Mouse (Mus musculus): ENCODE data around the gene Cnot3. TPM values are rescaled to one million over a fixed set of nuclear protein-coding genes. Genes with fewer than 3 reads are reported as not detected.

Cnot3 gene
- polyA plus RNA-seq, 1 experiment from 2014 or later, result 38.9 TPM

DNA sequence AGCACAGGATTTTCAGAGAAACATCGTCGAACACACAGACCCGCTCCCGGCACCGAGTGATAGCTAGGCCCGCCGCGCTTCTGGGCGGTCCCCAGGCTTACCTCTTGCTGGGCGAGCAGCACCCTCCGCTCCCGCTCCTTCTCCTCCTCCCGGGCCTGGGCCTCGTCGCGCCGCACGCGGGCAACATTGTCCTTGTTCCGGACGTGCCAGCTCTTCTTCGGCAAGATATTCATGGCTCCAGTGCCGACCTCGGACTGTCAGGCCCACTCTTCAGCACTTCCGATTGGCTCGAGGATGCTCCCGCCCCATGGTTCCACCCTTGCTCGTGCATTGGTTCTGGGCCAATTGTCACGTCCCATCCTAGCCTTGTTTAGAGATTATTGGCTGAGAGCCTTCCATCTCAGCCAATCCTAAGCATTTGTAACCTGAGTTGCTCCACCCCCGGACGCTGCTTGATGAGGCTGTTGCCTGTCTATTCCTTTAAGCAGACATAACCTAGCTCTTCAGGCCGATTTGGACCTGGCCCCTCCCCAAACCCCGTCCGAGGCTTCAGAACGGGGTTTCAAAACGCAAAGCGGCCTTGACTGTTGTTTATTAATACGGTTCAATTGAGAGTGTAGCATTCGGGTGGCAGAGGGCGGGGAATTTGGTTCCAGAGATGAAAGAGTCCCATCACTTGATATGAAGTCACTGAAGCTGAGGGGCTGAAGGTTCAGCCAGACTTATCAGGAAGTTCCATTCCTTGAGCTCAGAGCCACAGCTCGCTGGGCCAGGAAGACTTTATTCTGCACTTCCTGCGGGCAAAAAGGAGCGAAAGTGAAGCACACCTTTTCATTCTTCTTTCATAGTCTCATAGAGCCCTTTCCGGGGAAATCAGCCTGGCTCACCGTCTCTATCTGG lies 20.4 kb downstream of the Cnot3 start, which contains the start of gene Leng1:
TSS of gene Leng1 (minus strand) at position 626 of the 900 bp plus-strand sequence.
- Histone ChIP-seq H3K27me3 (ENCODE audit: control insufficient read depth, insufficient read depth, low read depth, low read length) (no peaks in the 10 kb centered on the region), H3K4me3 (ENCODE audit: low read depth, low read length) (peak within 1 kb of the TSS; percentile 79), H3K9ac (ENCODE audit: low read depth, low read length) (peak within 1 kb of the TSS; percentile 78), H3K4me1 (ENCODE audit: control insufficient read depth, insufficient read depth, low read length) (peaks cover 21% of the 10 kb centered on the region), H3K27ac (ENCODE audit: low read length) (peak within 1 kb of the TSS; percentile 82), H3K4me2 (ENCODE audit: low read length) (peak within 1 kb of the TSS; percentile 93), H3K36me3 (ENCODE audit: control insufficient read depth, insufficient read depth, low read length) (peaks cover 6% of the 10 kb centered on the region; the same call in 1 of the 2 replicates), H3K9me3 (replicated peaks; ENCODE audit: control insufficient read depth, low read length, poor library complexity, severe bottlenecking) (no peaks in the 10 kb centered on the region)
- WGBS, result 5% methylated on average over 45 of the region's 45 CpGs
- ATAC-seq, result peak; percentile 99

DNA sequence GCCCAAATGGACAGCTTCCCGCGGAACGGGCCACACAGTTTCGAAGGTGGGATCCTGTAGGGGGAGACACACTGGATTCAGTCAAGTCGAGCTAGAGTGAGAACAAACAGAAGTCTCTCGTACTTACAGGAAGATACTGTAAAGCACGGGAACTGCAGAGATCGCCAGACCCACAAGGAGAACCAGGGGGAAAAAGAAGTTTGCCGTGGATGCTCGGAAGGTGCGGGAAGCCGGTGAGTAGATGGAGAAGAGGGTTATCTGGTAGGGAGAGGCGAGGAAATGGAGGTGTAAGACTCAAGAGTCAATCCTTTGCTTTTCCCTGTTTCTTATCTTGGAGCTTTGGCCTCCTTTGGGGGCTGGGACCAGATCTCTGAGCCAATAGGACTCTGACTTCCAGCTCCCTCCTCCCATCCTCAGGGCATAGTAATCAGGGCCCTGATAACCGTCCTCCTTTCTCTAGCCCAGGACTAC lies 21.9 kb downstream of the Cnot3 start:
- no peaks in the 10 kb centered on the region for H3K9me3 ChIP-seq (replicated peaks; ENCODE audit: control insufficient read depth, low read length, poor library complexity, severe bottlenecking)
- peaks cover 21% of the 10 kb centered on the region for H3K4me1 ChIP-seq (ENCODE audit: control insufficient read depth, insufficient read depth, low read length)
- no peak overlapping the region for H3K4me3 ChIP-seq (ENCODE audit: low read depth, low read length)
- ATAC-seq, result no peak
- H3K9ac ChIP-seq (ENCODE audit: low read depth, low read length), result no peak overlapping the region
- H3K4me2 ChIP-seq (ENCODE audit: low read length), result no peak overlapping the region
- WGBS, result 17% methylated on average over 14 of the region's 14 CpGs
- H3K27me3 ChIP-seq (ENCODE audit: control insufficient read depth, insufficient read depth, low read depth, low read length), result no peaks in the 10 kb centered on the region
- H3K36me3 ChIP-seq (ENCODE audit: control insufficient read depth, insufficient read depth, low read length), result 0 out of 2 replicates have a peak, but pooled peaks cover 3% of the 10 kb centered on the region
- H3K27ac ChIP-seq (ENCODE audit: low read length), result no peak overlapping the region

DNA sequence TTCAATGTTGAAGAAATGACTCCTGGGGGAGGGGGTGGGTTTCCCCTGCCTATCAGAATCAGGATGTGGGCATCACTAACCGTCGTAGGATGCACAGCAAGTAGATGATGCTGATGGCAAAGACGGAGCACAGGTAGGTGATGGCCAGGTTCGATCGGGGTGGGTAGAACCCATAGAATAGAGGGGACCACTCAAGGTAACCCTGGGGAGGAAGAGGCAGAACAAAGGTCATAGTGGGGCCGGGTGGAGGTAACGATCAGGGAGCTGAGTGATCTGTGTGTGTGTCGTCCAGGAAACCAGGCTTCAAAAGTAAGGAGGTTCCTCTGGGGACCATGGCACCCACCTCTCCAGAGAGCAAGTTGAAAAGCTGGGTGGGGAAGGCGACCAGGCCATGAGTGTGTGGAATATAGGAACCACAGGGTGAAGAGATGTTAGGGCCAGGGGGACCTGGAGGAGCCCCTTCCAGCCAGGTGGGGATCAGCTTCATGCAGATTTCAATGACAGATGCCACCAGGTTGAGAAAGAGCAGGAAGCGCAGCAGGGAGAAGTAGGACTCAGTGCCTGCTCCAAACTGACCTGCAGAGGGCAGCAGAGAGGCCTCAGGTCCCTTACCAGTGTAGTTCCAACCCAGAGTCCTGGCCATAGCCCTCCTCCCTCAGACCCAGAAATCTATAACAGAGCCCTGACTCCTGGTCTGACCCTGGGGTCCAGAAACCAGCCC lies 29.6 kb downstream of the Cnot3 start:
- H3K4me2 ChIP-seq (ENCODE audit: low read length), result no peak overlapping the region

DNA sequence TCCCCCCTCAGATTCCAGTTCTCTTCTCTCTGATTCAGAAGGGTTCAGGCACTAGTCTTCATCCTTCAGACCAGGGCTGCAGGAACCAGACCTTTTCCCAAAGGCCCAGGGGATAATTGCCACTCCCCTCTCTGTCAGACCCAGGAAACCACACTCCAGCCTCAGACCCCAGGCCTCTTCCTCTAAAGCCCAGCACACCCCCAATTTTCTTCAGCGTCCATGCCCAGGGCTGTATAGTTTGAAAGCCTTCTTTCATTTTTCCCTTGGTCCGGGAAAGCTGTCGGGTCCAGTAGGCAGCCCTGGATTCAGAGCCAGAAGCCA lies 30.1 kb downstream of the Cnot3 start:
- no peak overlapping the region for H3K9ac ChIP-seq (ENCODE audit: low read depth, low read length)
- ATAC-seq, result peak; percentile 8; the same call in 1 of the 2 replicates
- no peaks in the 10 kb centered on the region for H3K27me3 ChIP-seq (ENCODE audit: control insufficient read depth, insufficient read depth, low read depth, low read length)
- H3K27ac ChIP-seq (ENCODE audit: low read length), result no peak overlapping the region
- WGBS, result 86% methylated on average over 3 of the region's 3 CpGs
- no peak overlapping the region for H3K4me3 ChIP-seq (ENCODE audit: low read depth, low read length)
- no peak overlapping the region for H3K4me2 ChIP-seq (ENCODE audit: low read length)
- 0 out of 2 replicates have a peak, but pooled peaks cover 7% of the 10 kb centered on the region for H3K36me3 ChIP-seq (ENCODE audit: control insufficient read depth, insufficient read depth, low read length)
- no peaks in the 10 kb centered on the region for H3K4me1 ChIP-seq (ENCODE audit: control insufficient read depth, insufficient read depth, low read length)
- H3K9me3 ChIP-seq (replicated peaks; ENCODE audit: control insufficient read depth, low read length, poor library complexity, severe bottlenecking), result no peaks in the 10 kb centered on the region

More for the DNA sequence above, 29.6 kb downstream of the Cnot3 start:
- ATAC-seq, result peak; percentile 79
- 72% methylated on average over 10 of the region's 10 CpGs for WGBS
- Histone ChIP-seq H3K27me3 (ENCODE audit: control insufficient read depth, insufficient read depth, low read depth, low read length) (no peaks in the 10 kb centered on the region), H3K27ac (ENCODE audit: low read length) (no peak overlapping the region), H3K4me3 (ENCODE audit: low read depth, low read length) (no peak overlapping the region), H3K9ac (ENCODE audit: low read depth, low read length) (no peak overlapping the region), H3K4me1 (ENCODE audit: control insufficient read depth, insufficient read depth, low read length) (no peaks in the 10 kb centered on the region), H3K9me3 (replicated peaks; ENCODE audit: control insufficient read depth, low read length, poor library complexity, severe bottlenecking) (no peaks in the 10 kb centered on the region), H3K36me3 (ENCODE audit: control insufficient read depth, insufficient read depth, low read length) (0 out of 2 replicates have a peak, but pooled peaks cover 7% of the 10 kb centered on the region)

DNA sequence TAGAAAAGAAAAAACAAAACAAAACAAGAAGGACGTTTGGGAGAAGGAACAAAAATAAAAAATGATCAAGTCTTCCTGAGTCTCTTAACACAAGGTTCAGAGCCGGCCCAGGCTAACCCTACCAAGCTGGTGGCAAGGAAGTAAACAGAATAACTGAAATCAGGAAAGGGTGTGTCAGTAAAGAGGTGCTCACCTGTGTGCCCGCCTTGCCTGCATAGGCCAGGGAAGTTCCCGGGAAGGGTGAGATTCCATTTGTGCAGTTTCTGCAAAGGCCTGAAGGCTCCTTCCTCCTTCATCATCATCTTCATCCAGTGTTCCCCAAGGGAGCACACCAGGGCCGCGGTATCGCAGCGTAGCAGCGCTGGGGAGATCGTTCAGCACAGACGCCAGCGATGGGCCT lies 31.3 kb downstream of the Cnot3 start:
- ATAC-seq, result no peak
- Histone ChIP-seq H3K27me3 (ENCODE audit: control insufficient read depth, insufficient read depth, low read depth, low read length) (no peaks in the 10 kb centered on the region), H3K4me3 (ENCODE audit: low read depth, low read length) (no peak overlapping the region), H3K9me3 (replicated peaks; ENCODE audit: control insufficient read depth, low read length, poor library complexity, severe bottlenecking) (no peaks in the 10 kb centered on the region), H3K4me1 (ENCODE audit: control insufficient read depth, insufficient read depth, low read length) (no peaks in the 10 kb centered on the region), H3K9ac (ENCODE audit: low read depth, low read length) (no peak overlapping the region), H3K4me2 (ENCODE audit: low read length) (no peak overlapping the region), H3K27ac (ENCODE audit: low read length) (no peak overlapping the region), H3K36me3 (ENCODE audit: control insufficient read depth, insufficient read depth, low read length) (0 out of 2 replicates have a peak, but pooled peaks cover 7% of the 10 kb centered on the region)
- 89% methylated on average over 12 of the region's 12 CpGs for WGBS

DNA sequence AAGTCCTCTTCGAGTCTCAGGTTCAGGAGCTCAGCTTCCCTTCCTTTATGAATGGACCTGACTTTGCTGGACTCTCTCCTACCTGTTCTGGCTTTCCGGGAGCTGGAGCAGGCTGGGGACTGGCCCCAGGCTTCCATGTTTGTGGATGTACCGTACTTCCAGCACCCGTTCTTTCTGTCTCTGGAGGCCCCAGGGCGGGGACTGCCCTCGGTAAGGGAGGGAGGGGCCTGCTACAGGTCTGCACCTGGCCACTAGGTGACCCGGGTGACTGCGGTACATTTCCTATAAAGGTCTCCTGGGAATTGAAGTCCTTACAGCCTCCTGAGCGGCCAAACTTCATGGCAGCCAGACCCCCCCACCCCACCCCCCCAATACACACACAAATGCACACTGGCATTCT lies 32.3 kb downstream of the Cnot3 start, which contains the start of gene Tmc4:
TSS of gene Tmc4 (minus strand) at position 212 of the 400 bp plus-strand sequence.
- Histone ChIP-seq H3K36me3 (ENCODE audit: control insufficient read depth, insufficient read depth, low read length) (0 out of 2 replicates have a peak, but pooled peaks cover 7% of the 10 kb centered on the region), H3K4me2 (ENCODE audit: low read length) (no peak within 1 kb of the TSS), H3K9me3 (replicated peaks; ENCODE audit: control insufficient read depth, low read length, poor library complexity, severe bottlenecking) (no peaks in the 10 kb centered on the region), H3K9ac (ENCODE audit: low read depth, low read length) (no peak within 1 kb of the TSS), H3K4me3 (ENCODE audit: low read depth, low read length) (no peak within 1 kb of the TSS), H3K4me1 (ENCODE audit: control insufficient read depth, insufficient read depth, low read length) (no peaks in the 10 kb centered on the region), H3K27ac (ENCODE audit: low read length) (no peak within 1 kb of the TSS), H3K27me3 (ENCODE audit: control insufficient read depth, insufficient read depth, low read depth, low read length) (no peaks in the 10 kb centered on the region)
- ATAC-seq, result no peak
- 68% methylated on average over 9 of the region's 9 CpGs for WGBS

DNA sequence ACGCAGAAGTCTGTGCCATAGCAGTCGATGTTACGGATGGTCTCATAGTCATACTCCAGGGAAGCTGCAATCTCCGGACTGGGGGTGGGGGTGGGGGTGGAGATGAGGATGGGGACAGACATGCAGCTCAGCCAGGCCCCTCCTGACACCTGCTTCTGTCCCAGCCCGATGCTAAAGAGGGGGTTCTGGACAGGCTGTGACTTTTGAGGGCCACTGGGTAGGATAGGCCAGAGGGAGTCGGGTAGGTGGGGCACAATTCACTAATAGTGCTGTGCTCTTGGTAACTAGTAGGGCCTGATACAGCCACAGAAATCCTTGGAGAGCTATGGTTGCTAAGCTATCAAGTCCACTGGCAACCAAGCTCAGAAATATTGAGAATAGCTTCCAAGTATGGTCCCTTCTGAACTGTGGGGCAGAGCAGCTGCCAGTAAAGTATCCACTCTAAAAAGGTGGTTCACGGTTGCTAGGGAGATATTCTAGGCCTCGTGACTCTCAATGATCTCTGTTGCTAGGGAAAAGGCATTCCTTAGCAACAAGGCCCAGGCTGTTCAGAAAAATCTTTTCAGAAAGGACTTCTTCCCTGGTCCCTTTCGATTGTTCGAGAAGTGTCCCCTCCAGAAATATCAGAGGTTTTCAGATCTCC lies 39.0 kb downstream of the Cnot3 start:
- peaks cover 22% of the 10 kb centered on the region for H3K4me1 ChIP-seq (ENCODE audit: control insufficient read depth, insufficient read depth, low read length)
- H3K27me3 ChIP-seq (ENCODE audit: control insufficient read depth, insufficient read depth, low read depth, low read length), result no peaks in the 10 kb centered on the region
- no peaks in the 10 kb centered on the region for H3K9me3 ChIP-seq (replicated peaks; ENCODE audit: control insufficient read depth, low read length, poor library complexity, severe bottlenecking)
- ATAC-seq, result peak; percentile 89
- H3K36me3 ChIP-seq (ENCODE audit: control insufficient read depth, insufficient read depth, low read length), result peaks cover 21% of the 10 kb centered on the region
- no peak overlapping the region for H3K4me3 ChIP-seq (ENCODE audit: low read depth, low read length)
- H3K27ac ChIP-seq (ENCODE audit: low read length), result peak overlapping the region; percentile 87
- WGBS, result 40% methylated on average over 10 of the region's 10 CpGs
- peak overlapping the region; percentile 4; the same call in 1 of the 2 replicates for H3K4me2 ChIP-seq (ENCODE audit: low read length)
- no peak overlapping the region; the same call in 1 of the 2 replicates for H3K9ac ChIP-seq (ENCODE audit: low read depth, low read length)

DNA sequence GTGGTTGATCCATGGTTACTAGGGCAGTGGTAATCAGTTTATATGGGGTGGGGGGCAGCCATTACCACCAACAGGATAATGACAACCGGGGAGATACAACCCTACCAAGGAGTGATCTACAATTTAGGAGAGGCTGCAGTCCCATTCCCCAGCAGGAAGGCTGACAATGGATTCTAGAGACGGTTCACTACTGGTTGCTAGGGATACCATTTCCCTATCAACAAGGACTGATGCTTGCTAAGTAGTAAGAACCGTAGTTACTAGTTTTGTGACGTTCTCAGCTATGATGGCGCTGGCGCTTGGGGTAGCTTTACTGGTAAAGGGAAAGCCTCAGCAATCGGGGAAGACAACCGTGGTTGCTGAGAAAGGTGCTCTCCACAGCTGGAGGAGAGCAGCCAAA lies 39.6 kb downstream of the Cnot3 start:
- peaks cover 21% of the 10 kb centered on the region for H3K36me3 ChIP-seq (ENCODE audit: control insufficient read depth, insufficient read depth, low read length)

More for the DNA sequence above, 39.6 kb downstream of the Cnot3 start:
- Histone ChIP-seq H3K4me2 (ENCODE audit: low read length) (peak overlapping the region; percentile 4; the same call in 1 of the 2 replicates), H3K4me1 (ENCODE audit: control insufficient read depth, insufficient read depth, low read length) (peaks cover 22% of the 10 kb centered on the region), H3K9ac (ENCODE audit: low read depth, low read length) (peak overlapping the region; percentile 48), H3K27me3 (ENCODE audit: control insufficient read depth, insufficient read depth, low read depth, low read length) (no peaks in the 10 kb centered on the region), H3K4me3 (ENCODE audit: low read depth, low read length) (no peak overlapping the region), H3K9me3 (replicated peaks; ENCODE audit: control insufficient read depth, low read length, poor library complexity, severe bottlenecking) (no peaks in the 10 kb centered on the region), H3K27ac (ENCODE audit: low read length) (peak overlapping the region; percentile 87)
- WGBS, result 60% methylated on average over 8 of the region's 8 CpGs
- peak; percentile 34 for ATAC-seq
